Mouse (Mus musculus): Measurements from ENCODE around the gene Cdyl2.

- TF ChIP-seq POLR2A (IDR thresholded peaks at IDR 0.05; ENCODE audit: extremely low read depth, insufficient read depth, low read length): no peak
- TF ChIP-seq CTCF (IDR thresholded peaks at IDR 0.05; ENCODE audit: extremely low read depth, insufficient read depth, low read length): no peak
These were observed 62.2 kb downstream of the Cdyl2 start for GRCm38 (mm10) chr8:116670604-116671003.

Data from cortical plate, adult 2 months (tissue).